Mouse (Mus musculus): ENCODE results near the gene Myo5c. TPM values are rescaled to one million over a fixed set of nuclear protein-coding genes. Genes with fewer than 3 reads are reported as not detected.

Myo5c gene
- 5.0 and 14.5 TPM in 2 replicates for polyA plus RNA-seq (2012; rRNA removed; ENCODE audit: low replicate concordance)

DNA sequence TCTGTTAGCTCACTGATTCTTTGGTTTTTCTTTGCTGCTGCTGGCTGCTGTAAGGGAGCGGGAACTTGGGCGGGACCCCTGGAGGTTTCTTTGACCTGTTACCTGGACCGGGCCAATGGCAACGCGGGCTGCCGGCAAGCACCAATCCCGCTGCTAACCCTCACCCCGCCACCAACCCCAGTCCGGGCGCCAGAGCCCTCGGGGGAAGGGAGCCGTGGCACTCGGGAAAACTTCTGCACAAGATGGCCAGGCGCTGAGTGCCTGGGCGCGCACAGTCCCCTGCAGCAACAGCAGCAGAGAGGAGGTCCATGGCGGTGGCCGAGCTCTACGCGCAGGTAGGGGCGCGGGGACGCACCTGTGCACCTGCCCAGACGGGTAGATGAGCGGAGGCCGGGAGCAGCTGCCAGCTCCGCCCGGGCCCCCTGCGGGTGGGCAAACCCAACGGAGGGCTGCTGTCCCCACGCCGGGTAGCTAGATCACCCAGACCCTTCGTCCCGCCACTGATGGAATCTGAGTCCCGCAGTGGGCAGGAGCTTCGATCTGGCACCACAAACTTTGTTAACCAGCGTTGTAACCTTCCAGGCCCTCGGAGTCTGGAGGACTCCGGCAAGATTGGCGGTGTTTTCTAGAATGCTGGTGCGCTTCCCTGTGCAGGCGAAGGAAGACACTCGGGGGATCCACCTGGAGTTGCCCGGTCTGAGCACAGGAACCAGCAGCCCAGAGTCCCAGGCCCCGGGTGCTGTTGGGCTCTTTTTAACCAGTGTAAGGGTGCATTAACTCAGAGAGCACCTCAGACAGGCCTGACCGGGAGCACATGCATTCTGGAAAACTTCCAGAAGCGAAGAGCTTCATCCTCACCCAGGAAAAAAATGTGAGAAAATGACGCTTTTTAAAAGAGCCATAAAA lies at the start of gene Myo5c:
Myo5c (plus strand) TSS at position 180 of the 906 bp plus-strand sequence.

DNA sequence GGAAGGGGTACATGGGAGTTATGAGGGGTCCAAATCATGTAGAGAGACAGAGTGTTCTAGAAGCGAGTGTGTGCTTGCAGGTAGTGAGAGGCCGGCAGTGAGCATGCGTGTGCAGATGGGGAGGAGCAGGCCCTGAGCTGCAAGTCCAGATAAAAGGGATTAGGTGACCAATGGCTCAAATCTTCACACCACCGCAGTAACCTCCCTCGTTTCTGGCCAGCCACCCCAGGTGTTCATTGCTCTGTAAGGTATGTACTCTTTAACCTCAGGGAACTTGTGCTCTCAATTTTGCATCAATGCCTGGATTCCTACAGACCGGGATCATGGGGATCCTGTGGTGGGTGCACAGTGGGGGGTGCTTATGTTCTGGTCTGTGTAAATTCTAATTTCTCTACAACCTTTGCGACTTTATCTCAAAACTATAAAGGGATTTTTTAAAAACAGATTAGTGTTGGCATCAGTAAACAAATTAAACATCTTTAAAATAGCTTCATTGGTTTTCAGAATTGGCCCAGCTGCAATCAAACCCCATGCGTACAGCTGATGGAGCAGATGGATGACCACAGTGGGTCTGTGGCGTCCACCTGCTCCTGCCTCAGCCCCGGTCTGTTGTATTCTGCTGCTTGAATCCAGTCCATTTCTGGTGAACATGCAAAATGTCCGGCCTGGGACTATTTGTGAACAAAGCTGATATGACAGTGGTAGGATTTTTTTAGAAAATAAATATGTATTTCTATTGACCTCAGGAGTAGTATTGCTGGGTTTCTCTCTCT lies 74.5 kb downstream of the Myo5c start, which contains the start of gene Gnb5:
Gnb5 (plus strand) TSS at position 163 of the 773 bp plus-strand sequence.

GRCm38 (mm10) chr9:75347458-75347857 lies 115.6 kb downstream of the Myo5c start, which contains the start of gene Bcl2l10:
Gene Bcl2l10, plus strand, starts transcription at chr9:75347758.

Other genes starting within 250 kb of the Myo5c start
- gene Arpp19, start 194.4 kb upstream of the Myo5c start, polyA plus RNA-seq (2012; rRNA removed; ENCODE audit: low replicate concordance), result 3.3 and 3.4 TPM in 2 replicates
- 0.33 and 0.57 TPM in 2 replicates for gene Myo5a, start 161.0 kb upstream of the Myo5c start, polyA plus RNA-seq (2012; rRNA removed; ENCODE audit: low replicate concordance)
- 5.7 and 7.3 TPM in 2 replicates for gene Gnb5, start 74.3 kb downstream of the Myo5c start, polyA plus RNA-seq (2012; rRNA removed; ENCODE audit: low replicate concordance)
- 0.15 TPM in 1 of 2 replicates, not detected in the other for gene Bcl2l10, start 115.7 kb downstream of the Myo5c start, polyA plus RNA-seq (2012; rRNA removed; ENCODE audit: low replicate concordance)
- 7.7 and 13.1 TPM in 2 replicates for gene Mapk6, start 178.0 kb downstream of the Myo5c start, polyA plus RNA-seq (2012; rRNA removed; ENCODE audit: low replicate concordance)
- 1.3 TPM in 2 replicates for gene Leo1, start 209.5 kb downstream of the Myo5c start, polyA plus RNA-seq (2012; rRNA removed; ENCODE audit: low replicate concordance)